In the genomic region with DNA sequence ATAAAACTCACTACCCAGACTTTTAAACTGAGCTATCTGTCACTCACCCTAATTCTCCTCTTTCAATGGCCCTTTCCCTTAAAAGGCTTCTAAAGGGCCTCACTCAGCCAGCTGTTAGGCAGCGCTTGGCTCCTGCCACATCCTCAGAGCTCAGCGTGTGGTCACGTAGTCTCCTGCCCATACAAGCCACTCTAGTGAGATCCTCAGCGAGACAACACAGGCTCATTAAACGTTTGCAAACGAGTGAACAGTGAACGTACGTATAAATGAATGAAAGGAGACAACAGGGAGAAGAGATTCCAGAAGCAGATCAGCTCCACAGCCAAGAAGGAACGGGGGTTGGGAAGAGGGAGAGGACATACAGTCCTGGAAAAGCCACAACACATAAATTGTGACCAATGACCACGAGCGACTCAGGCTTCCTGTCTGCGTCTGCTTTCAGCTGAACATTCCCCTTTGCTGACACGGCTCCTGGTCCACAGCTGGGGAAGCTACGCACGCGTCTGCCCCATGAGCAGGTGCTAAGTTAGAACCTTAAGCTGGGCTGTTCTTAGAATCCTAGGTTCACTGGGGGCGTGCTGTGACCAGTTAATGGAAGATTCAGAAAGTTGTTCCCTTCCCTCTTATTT, we compare ENCODE assay signal across 10 mouse cellular contexts. TPM values are rescaled to one million over a fixed set of nuclear protein-coding genes. Genes with fewer than 3 reads are reported as not detected.
DNase-seq lines count a peak whose midpoint lies in the region; ATAC-seq lines count a peak whose summit lies in the region.
"Had no signal": no experiment of that assay in that cellular context is flagged by ENCODE, and none has a peak within 500 bp of the region (broad histone marks: within the 10 kb centered on the region; RNA-seq: fewer than 3 reads in every experiment).

No protein-coding gene starts in this region.

- no peak for ATAC-seq in heart, embryonic 13.5 days (ENCODE audit: extremely low read depth, insufficient number of reproducible peaks, low FRiP score, low TSS enrichment)
- ATAC-seq in hindbrain, embryonic 13.5 days (ENCODE audit: low FRiP score) = no peak
- ATAC-seq in midbrain, embryonic 14.5 days (ENCODE audit: low FRiP score, low TSS enrichment) = no peak

- no peaks in the 10 kb centered on the region for H3K27me3 ChIP-seq in heart, embryonic 13.5 days (replicated peaks)
- H3K27me3 ChIP-seq in hindbrain, embryonic 13.5 days = no peaks in the 10 kb centered on the region
- H3K27me3 ChIP-seq in midbrain, embryonic 14.5 days (ENCODE audit: control insufficient read depth, insufficient read depth, low read length) = no peaks in the 10 kb centered on the region
- H3K27me3 ChIP-seq: liver, embryonic 15.5 days had no signal

- no peak for DNase-seq in heart, adult 18-20 months
- DNase-seq in embryo, embryonic 10 days (ENCODE audit: low spot score) = peak; percentile 76
- peak; percentile 57 for DNase-seq in midbrain, embryonic 14.5 days
- DNase-seq in yolk sac, embryonic 10.5 days (ENCODE audit: low spot score) = no peak
- DNase-seq in layer of hippocampus, adult 18-20 months (ENCODE audit: low spot score in 2 of 2) = no peak
- no peak for DNase-seq in thymus, postnatal 25 days
- DNase-seq: adrenal gland, postnatal 14 days had no signal

- H3K4me3 ChIP-seq in heart, embryonic 13.5 days = no peak overlapping the region
- H3K4me3 ChIP-seq in hindbrain, embryonic 13.5 days = no peak overlapping the region
- H3K4me3 ChIP-seq in midbrain, embryonic 14.5 days (replicated peaks; ENCODE audit: low read depth, low read length) = no peak overlapping the region
- H3K4me3 ChIP-seq: liver, embryonic 15.5 days had no signal

- peak overlapping the region; percentile 53 for H3K9ac ChIP-seq in heart, embryonic 13.5 days
- H3K9ac ChIP-seq in hindbrain, embryonic 13.5 days = peak overlapping the region; percentile 59
- H3K9ac ChIP-seq in midbrain, embryonic 14.5 days (replicated peaks; ENCODE audit: low read length) = no peak overlapping the region; the same call in 1 of the 2 replicates
- H3K9ac ChIP-seq: liver, embryonic 15.5 days had no signal

- no peaks in the 10 kb centered on the region for H3K9me3 ChIP-seq in heart, embryonic 13.5 days
- no peaks in the 10 kb centered on the region for H3K9me3 ChIP-seq in hindbrain, embryonic 13.5 days
- no peaks in the 10 kb centered on the region for H3K9me3 ChIP-seq in midbrain, embryonic 14.5 days (ENCODE audit: control insufficient read depth, low read length)
- H3K9me3 ChIP-seq: liver, embryonic 15.5 days had no signal

- WGBS in heart, embryonic 13.5 days = 29% methylated on average over 17 of the region's 17 CpGs
- WGBS in hindbrain, embryonic 13.5 days = 17% methylated on average over 17 of the region's 17 CpGs
- 22% methylated on average over 17 of the region's 17 CpGs for WGBS in midbrain, embryonic 14.5 days

- peak overlapping the region; percentile 29; the same call in 1 of the 2 replicates for H3K4me2 ChIP-seq in heart, embryonic 13.5 days
- H3K4me2 ChIP-seq in hindbrain, embryonic 13.5 days = peak overlapping the region; percentile 32; the same call in 1 of the 2 replicates
- peak overlapping the region; percentile 8; the same call in 1 of the 2 replicates for H3K4me2 ChIP-seq in midbrain, embryonic 14.5 days (ENCODE audit: low read length)
- H3K4me2 ChIP-seq: liver, embryonic 15.5 days had no signal

- H3K27ac ChIP-seq in heart, embryonic 13.5 days (replicated peaks) = peak overlapping the region; percentile 55
- peak overlapping the region; percentile 80 for H3K27ac ChIP-seq in hindbrain, embryonic 13.5 days
- peak overlapping the region; percentile 61 for H3K27ac ChIP-seq in midbrain, embryonic 14.5 days (replicated peaks; ENCODE audit: low read depth, low read length)
- H3K27ac ChIP-seq: liver, embryonic 15.5 days had no signal

- peaks cover 55% of the 10 kb centered on the region for H3K4me1 ChIP-seq in heart, embryonic 13.5 days
- peaks cover 89% of the 10 kb centered on the region for H3K4me1 ChIP-seq in hindbrain, embryonic 13.5 days (replicated peaks)
- peaks cover 43% of the 10 kb centered on the region for H3K4me1 ChIP-seq in midbrain, embryonic 14.5 days (ENCODE audit: control insufficient read depth, insufficient read depth, low read length)
- H3K4me1 ChIP-seq: liver, embryonic 15.5 days had no signal

- H3K36me3 ChIP-seq in heart, embryonic 13.5 days = no peaks in the 10 kb centered on the region
- no peaks in the 10 kb centered on the region for H3K36me3 ChIP-seq in hindbrain, embryonic 13.5 days
- no peaks in the 10 kb centered on the region for H3K36me3 ChIP-seq in midbrain, embryonic 14.5 days (ENCODE audit: control insufficient read depth, insufficient read depth, low read length)
- H3K36me3 ChIP-seq: liver, embryonic 15.5 days had no signal

RNA-seq across cellular contexts. Expression of gene Nav1, which starts 52.3 kb away (rescaled TPM):
- 24.6 and 25.6 TPM in 2 replicates for polyA plus RNA-seq in heart, embryonic 13.5 days (2015; fragmentation: Nextera tagmentation; extraction: Ambion mirVana)
- 10 to 100 TPM; 16.3 to 16.7 TPM for total RNA-seq in heart, adult 18-20 months (2021)
- polyA plus RNA-seq in hindbrain, embryonic 13.5 days (2015; fragmentation: Nextera tagmentation; extraction: Ambion mirVana) = 42.3 and 42.6 TPM in 2 replicates
- polyA plus RNA-seq in midbrain, embryonic 14.5 days (2014; fragmentation: Nextera tagmentation; extraction: Ambion mirVana) = 48.2 and 56.3 TPM in 2 replicates
- 10 to 100 TPM; 50.5 to 56.8 TPM for total RNA-seq in layer of hippocampus, adult 18-20 months (2021)

Comparison
In these comparisons a context has a peak if more than half of its experiments do, and no peak if none do; other contexts are left out.
1. DNase-seq: peak in embryo, embryonic 10 days (single experiment) and midbrain, embryonic 14.5 days (single experiment); none in heart, adult 18-20 months (0 of 2), yolk sac, embryonic 10.5 days (single experiment), layer of hippocampus, adult 18-20 months (0 of 2) and thymus, postnatal 25 days (single experiment).
2. Peak in every context shown above with its lines, with median percentiles within 50 percentile points of each other: H3K27ac ChIP-seq and H3K4me2 ChIP-seq.